Mouse (Mus musculus) induced T-regulatory cell, adult 2 months (primary cell): ENCODE data around the gene Elk3.
"Not testable (repeated sequence)": the region's sequence is repeated elsewhere in the genome, so short reads cannot be mapped to it uniquely, and the experiment has no call there.

Experiments
- DNase-seq: peaks from one replicate; pipeline ENCODE4 v3.0.0-alpha.2; 2012; ENCODE audit warnings: low read depth

Gene Elk3

DNA sequence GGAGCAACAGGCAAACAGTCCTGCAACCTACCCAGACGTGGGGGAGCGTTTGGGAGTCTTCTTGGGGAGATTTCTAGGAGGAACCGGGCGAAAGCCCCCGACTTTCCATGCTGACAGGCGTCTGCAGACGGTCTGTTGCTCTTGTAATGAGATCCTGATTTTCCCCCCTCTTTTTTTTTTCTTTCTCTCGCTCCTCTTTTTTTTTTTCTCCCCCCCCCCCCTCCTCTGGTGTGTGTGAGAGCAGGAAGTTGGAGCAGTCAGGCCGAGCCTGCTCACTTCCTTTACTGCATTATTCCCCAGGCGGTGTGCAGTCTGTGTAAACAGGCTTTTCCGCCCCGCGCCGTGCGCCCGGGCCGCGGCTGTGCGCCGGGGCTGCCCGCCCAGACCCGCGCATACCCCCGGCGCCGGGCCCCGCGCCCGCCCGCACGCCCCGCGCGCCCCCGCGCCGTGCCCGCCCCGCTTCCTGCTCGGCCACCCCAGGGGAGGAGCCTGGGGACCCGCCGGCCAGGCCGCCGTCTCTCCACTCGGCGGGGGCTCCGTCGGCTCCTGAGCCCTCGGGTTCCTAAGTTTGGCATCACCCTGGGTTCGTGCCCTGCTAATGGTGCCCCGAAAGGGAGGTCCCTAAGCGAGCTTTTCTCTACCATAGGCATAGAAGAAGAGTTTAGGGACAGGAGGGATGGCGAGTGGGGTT is at the start of gene Elk3:
TSS of gene Elk3 (minus strand) at position 415 of the 691 bp plus-strand sequence.
- DNase-seq, result peak; percentile 77

DNA sequence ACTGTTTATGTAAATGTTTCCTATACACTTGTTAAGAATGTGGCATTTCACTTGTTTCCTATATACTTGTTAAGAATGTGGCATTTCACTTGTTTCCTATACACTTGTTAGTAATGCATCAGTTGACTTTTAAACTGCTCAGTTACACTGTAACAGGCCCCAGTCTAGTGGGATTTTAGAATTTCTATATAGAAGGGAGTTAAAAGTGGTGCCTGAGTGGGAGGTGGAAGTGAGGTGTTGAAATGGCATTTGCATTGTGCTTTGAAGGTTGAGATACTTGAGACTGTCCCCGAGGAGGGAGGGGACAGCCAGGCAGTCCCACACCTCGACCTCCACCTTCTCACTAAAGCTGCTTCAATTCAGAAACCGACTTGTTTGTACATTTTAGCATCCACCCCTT is 49.7 kb upstream of the Elk3 start:
- peak; percentile 51 for DNase-seq

DNA sequence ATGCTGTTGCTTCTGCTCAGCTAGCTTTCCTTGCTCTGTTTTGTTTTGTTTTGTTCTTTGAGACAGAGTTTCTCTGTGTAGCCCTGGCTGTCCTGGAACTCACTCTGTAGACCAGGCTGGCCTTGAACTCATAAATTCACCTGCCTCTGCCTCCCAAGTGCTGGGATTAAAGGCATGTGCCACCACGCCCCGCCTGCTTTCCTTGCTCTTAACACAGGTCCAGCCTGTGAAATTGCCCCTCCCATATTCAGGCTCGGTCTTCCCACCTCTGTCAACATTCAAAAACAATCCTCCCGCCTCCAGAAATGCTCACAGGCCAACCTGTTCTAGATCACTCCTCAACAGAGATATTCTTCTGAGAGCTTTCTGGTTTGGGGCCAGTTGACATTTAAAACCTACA is 49.3 kb upstream of the Elk3 start:
- DNase-seq, result not testable (repeated sequence)

DNA sequence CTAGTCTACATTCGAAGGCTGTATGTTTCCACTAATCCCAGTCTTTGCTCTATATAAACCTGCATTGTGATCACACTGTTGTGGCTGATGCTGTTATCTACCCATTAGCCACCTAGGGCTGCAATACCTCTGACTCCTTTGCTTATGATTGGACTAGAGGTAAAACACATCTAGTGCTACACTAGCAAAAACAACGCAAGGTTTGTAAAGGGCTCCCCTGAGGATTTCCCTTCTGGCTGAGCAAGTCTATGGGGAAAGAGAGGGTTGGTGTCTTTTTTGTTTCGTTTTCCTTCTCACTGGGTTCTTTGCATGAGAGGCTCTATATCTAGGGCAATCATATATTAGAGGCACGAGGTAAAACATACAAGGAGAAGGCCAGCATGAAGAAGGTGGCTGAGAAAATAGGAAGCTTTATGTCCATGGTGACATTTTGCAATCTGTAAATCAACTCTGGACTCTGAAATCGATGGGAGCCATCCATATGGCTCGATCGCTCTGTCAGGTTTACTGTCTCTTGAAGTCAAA is 48.5 kb upstream of the Elk3 start:
- peak; percentile 63 for DNase-seq

DNA sequence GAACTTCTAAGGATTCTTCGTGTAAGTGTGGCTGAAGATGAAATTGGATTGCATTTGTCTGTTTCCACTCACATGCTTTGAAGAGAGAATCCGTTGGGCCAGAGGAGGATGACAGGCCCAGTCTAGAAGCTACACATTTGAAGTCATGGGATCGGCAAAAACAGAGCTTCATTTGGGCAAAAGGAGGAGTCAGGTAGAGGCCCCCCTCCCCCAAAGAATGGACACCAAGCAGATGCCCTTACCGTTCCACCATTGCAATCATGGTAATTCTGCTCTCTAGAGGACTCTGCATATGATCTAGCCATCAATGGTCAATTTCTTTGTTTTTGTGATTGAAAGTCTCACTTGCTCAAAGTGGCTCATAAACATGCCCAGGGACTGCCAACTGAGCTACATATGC is 47.9 kb upstream of the Elk3 start:
- DNase-seq, result no peak

DNA sequence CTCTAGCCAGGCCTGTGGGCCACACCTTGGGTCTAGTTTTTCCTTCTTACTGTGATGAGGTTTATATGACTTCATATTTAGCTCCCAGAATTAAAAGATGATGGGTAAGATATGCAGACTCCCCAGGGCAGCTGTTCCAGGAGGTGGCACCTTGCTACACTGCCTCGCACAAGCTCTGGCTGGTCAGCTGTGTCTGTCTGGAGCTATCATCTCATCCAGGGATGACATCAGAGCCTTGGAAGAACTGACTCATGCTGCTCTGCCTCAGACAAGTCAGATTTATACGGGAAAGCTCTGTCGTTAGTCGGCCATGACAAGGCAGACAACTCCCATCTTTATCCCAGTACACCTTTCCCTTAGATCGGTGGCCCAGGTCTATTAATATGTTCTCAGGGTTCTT is 46.2 kb upstream of the Elk3 start:
- no peak for DNase-seq

DNA sequence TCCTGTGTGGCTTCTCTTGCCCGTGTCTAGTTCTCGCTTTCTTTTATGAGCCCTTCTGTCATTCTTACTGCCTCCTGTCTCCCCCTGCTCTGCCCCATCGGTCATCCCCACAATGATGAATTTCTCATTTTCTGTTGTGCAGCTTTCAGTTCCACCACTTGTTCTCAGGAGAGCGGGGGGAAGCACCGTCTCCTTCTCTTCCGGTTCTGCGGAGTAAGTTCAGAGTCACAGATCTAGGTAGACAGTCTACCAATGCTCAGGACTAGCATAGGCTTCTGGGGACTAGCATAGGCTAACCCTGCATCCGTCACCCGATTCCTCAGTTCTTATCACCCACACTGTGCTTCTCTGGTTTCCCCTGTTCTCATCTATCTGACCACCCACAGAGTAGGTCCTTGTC is 45.2 kb upstream of the Elk3 start:
- DNase-seq, result peak; percentile 80

DNA sequence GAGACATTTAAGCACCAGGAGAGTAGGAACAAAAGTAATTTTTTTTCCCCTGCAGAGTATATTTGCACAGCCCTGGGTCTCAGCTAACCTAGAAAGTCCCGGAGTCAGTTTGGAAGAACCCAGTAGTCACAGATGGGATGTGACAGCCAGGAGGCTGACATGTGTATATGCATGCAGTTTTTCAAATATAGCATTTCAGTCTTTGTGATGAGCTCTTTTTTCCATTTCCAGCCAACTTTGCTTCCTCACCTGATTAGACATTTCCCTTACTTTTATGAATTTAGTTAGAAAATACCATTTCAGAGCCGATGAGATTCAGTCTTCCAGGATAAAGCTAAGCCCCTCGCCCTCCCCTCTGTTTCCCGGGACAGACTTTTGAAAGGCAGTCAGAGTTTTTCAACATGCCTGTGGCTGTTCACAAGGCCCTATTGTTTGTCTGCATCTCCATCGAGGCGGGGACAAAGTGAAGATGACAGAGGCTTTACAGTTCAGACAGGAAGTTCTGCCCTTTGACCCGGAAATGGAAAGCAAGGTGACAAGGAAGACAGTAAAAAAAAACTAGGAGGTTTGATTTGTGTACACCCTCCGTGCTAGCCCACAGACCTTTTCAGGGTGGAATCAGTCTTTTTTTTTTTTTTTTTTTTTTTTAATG is 44.5 kb upstream of the Elk3 start:
- DNase-seq, result peak; percentile 72

DNA sequence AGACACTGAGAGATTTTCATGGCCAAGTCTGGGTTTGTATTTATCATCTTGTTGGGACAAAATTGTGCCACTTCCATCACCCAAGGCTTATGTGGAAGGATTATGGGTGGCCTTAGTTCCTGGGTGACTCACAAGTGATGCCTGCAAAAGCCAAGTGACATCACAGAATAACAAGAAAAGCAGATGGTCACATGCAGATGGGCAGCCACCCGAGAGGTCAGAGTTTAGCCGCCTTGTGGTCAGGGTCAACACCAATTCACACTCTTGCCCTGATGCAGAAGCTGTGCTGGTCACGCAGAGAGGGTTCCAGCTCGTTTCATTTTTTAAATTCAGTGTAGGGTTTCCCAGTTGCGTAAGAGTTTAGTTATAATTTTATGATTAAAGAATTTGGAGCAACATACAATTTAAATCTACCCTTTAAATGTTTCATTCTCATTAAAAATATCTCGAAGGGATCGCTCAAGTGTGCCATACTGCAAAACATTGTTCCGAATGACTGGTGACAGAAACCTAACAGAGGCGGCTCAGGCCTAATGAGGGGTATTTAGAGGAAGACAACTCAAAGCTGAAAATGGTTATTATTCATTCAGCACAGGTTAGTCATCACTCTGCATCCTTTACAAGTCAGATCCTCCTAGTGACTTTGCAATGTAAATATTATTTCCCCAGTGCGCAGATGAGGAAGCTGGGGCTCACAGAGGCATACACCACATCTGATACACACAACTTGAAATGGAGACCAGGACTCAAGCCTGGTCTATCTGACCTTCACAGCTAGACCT is 42.8 kb upstream of the Elk3 start:
- DNase-seq, result peak; percentile 28

DNA sequence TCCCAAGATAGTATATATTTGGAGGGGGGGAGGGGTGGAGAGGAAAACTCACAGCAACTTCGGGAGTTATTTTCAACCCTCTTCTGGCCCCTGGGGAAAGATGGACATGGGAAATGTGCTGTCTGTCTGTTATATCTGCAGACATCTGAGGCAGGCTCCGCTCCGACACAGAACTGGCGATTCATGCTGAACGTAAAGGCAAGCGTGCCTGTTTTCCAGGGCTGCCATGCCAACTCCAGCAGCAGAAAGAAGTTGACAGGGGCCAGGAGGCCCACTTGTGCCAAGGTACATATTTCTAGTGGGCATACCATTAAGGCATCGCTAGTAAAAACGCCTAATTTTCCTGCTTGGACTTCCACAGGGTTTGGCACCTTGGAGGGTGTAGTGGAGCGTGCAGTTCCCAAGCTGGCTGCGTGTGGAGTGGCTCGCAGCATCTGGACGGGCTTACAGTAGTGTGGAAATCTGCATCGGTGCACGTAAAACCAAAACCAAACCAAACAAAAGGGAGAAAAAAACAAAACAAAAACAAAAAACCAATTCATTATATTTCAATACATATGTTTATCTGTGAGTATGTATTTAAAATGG is 37.1 kb upstream of the Elk3 start:
- no peak for DNase-seq

DNA sequence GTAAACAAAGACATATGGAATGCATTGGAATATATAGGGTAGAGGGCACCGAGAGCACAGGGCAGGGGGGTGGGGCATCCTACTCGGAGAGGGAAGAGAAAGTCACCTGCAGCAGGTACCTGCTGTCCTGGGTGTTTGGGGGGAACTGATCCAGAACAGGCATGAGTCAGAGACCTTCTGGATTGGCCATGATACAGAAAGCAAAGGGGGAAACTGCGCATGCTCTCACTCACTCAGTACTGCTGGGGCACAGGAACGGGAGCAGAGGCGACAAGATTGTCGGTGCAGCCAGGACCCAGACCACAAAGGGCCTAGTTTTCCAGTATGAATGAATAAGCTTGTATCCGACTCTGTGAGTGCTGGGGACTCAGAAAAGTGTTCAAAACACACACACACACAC is 36.5 kb upstream of the Elk3 start:
- DNase-seq, result no peak

DNA sequence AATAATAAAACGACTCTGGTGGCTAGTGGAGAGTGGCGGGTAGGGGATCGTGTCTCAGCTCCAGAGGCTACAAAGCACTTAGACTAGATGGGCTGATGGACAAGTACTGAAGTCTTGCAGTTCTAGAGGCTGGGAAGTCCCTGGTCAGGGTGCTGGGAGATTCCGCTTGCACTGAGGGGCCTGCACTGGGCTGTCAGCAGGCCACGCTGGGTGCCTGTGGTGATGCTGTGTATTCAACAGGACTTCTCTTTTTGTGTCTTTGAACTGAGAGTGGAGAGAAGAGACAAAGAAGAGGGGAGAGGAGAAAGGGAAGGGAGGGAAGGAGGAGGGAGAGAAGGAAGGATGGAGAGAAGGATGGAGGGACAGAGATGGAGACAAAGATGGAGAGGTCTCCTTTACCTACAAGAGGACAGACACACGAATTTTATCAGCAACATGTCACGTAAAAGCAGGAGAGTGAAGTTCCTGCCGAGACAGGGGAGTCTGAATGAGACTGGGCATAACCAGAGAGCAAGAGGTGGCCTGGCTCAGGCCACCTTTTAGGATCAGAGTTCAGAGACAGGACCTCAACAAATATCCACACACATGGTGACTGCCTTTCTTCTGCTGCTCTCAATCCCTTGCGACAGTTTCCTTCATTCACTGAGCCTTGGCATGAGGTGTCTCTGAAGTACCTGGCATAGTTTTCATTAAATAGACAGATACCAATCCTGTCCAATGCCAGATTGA is 35.4 kb upstream of the Elk3 start:
- DNase-seq, result peak; percentile 45

DNA sequence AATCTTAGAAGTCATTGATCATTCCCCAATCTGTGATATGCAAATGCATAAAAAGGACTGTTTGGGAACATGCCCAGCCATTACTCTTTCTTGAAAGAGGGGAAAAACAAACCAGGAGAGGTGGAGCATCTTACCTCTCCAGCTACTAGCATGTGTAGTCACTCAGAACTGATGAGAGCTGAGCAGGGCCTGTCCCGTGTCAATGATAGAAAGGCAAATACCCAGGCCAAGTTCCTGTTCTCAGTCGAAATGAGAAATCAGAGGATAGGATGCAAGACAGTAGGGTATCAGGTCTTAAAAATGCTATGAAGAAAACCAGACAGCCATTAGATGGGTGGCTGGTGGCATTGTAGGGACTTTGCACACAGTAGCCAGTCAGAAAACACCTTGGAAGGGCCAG is 34.6 kb upstream of the Elk3 start:
- peak; percentile 45 for DNase-seq

DNA sequence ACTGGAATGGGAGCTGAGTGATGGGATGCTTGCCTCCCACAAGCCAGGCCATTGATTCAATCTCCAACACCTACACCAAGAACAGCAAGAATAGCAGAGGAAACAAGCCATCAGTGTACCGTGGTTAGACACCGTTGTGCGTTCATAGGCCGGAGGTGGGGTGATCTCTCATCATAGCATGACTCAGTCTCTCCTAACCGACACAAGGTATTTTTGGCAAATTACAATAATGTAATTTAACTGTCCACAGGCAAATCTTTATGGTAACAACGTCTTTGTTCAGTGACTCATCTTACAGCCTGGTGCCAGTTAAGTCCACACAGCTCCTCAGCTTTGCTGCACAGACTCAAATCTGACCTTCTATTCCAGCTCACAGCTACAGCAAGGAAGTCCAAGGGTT is 32.5 kb upstream of the Elk3 start:
- DNase-seq, result peak; percentile 65

DNA sequence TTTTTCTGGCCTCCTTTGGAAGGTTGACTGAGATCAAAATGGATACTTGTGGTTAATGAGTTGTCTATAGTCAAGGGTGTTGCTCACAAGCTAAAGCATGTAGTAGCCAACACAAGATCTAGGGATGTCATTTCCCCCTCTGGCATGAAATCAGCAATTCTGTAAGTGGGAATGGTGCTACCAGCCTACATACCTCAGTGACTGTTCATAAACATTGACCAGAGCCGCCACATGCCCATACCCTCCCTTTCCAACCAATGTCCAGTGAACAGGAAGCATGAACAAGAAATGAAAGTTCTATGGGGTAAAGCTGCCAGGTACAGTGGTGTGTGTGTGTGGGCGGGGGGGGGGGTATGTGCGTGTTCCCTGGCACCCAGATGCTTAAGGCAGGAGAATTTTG is 32.1 kb upstream of the Elk3 start:
- no peak for DNase-seq

DNA sequence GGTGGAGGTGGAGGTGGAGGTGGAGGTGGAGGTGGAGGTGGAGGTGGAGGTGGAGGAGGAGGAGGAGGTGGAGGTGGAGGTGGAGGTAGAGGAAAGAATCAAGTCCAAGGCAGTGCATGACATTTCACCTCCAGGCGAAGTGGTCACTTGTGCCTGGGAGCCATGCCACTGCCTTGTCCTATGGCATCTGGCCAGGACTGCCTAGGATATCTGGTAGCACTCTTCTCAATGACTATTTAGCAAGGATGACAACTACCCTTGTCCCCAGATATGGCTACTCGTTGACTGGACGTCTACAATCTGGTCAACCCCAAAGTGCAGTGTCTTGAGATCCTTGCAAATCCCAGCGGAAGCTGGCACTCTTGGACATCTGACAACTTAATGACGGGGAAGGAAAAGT is 27.6 kb upstream of the Elk3 start:
- no peak for DNase-seq

DNA sequence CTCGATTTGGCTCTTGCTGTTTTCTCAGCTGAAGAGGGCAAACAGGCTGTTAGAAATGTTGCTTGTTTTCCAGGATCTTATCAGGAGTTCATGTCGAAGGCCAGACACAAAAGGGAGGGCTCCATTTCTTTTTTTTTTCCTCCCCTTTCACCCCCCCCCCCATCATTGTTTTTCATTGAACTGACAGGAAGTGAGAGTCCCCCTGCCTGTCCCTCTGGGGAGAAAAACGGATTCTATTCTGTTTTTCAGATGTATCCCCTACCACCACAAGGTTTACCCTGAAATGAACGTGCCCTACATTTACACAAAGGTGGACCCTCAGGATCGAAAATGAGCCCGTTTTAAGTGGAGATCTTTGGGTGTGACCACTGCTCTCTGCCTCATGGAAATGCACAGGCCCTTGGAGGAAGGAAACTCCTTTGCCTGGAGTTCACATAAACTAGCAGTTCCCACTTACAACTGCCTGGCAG is 25.6 kb upstream of the Elk3 start:
- DNase-seq, result no peak

DNA sequence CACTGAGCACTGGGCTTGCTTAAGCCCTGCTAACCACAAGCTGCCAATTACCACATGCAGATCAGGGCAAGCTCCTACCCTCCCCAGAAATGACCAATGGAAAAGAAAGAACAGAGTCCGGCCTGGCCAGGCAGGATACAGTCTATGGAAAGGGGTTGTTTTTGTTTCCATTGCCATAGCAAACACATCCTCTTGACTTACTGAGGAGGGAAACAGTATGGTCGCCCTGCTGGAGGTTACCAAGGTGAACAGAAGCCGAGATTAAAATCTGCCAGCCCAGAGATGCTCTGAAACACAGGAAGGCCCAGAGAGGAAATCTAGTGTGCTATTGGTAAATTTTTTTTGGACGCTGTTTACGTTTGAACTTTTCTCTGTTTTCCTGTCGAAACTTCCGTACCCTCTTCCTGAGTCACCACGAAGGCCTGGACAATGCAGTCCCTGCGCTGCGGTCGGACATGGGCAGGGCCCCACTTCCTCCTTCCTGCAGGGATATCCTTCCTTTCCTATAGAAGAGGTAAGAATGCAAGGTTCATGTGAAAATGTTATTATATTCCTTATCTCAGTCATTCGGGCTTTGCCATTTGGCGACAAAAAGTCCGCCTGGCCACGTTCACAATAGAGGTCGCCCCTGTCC is 25.0 kb upstream of the Elk3 start:
- peak; percentile 82 for DNase-seq

DNA sequence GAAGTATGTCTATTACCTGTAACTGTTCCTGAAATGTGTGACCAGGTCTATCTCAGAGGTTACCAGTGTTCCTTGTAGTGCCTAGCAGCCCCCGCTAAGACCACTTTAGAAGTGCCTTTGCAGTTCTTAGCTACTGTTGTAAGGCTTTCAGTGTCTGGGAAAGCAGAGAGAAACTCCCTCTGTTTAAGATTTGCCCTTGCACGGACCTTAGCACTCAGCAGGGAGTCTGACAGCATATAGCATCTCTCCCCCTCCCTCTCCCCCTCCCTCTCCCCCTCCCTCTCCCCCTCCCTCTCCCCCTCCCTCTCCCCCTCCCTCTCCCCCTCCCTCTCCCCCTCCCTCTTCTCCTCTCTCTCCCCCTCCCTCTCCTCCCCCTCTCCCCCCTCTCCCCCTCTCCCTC is 24.1 kb upstream of the Elk3 start:
- no peak for DNase-seq

DNA sequence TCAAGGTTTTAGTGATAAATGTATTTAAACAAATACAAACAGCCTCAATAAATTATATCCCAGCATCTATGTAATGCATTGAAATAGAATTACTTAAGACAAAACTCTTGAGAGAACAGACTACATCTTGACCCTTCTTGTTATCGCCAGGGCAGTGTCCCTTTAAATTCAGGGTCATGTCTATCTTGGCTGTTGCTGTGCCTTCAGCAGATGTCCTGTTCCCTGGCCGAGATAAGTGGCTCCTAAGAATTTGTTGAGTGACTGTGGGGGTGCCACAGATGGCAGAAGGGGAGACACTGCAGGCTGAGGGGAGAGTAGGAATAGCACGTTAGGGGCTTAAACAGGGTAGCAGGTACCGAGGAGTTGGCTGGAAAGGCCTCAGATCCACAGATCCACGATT is 22.3 kb upstream of the Elk3 start:
- DNase-seq, result no peak

DNA sequence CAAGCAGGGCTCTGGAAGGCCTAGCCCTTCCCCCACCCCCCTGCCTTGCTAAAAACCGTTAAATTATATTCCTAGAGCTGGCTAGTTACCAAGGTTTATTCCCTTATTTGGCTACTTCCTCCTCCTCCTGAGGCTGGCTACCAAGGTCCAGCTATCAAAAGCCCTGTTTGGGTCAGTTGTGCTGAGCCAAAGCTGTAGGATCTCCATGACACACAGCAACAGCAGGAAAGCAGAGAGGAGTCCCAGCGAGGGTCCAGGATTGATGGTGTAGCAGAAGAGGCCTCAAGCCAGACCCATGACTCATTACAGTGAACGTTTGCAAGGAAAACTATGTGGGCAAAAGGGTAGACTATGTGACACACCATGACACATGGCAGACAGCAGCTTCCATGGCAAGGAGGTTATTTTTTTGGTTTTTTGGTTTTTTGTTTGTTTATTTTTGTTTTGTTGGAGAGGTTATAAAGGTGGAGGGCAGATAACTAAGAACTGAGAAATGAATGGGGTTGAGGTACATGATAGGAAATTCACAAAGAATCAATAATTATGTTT is 21.4 kb upstream of the Elk3 start:
- no peak for DNase-seq
